ENCODE assay signal across 9 mouse cellular contexts in the genomic region with DNA sequence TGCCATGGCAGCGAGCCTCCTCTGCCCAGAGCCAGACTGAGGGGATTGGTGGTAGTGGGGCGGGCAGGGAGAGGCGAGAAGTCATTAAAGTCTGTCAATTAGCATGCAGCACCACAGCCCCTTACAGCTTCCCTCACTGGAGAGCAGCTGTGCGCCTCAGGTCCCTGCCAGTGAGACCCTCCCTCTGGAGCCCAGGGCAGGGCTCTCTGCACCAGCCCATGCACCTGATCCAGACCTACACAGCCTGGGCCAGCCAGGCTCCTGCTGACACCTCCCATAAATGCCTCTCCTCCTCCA.
DNase-seq lines count a peak whose midpoint lies in the region; ATAC-seq lines count a peak whose summit lies in the region.
"Had no signal": no experiment of that assay in that cellular context is flagged by ENCODE, and none has a peak within 500 bp of the region (broad histone marks: within the 10 kb centered on the region; RNA-seq: fewer than 3 reads in every experiment).

No protein-coding gene starts in this region.

- peak overlapping the region; percentile 21; the same call in 1 of the 2 replicates for H3K4me2 ChIP-seq in hindbrain, embryonic 13.5 days
- H3K4me2 ChIP-seq in limb, embryonic 15.5 days = no peak overlapping the region

- no peaks in the 10 kb centered on the region for H3K36me3 ChIP-seq in hindbrain, embryonic 13.5 days
- no peaks in the 10 kb centered on the region for H3K36me3 ChIP-seq in limb, embryonic 15.5 days
- H3K36me3 ChIP-seq: G1E had no signal

- H3K9ac ChIP-seq in hindbrain, embryonic 13.5 days = peak overlapping the region; percentile 49; the same call in 1 of the 2 replicates
- H3K9ac ChIP-seq in limb, embryonic 15.5 days = no peak overlapping the region

- H3K4me1 ChIP-seq in hindbrain, embryonic 13.5 days (replicated peaks) = peaks cover 67% of the 10 kb centered on the region
- peaks cover 16% of the 10 kb centered on the region for H3K4me1 ChIP-seq in limb, embryonic 15.5 days

- ATAC-seq in hindbrain, embryonic 13.5 days (ENCODE audit: low FRiP score) = peak; percentile 96
- peak; percentile 46; the same call in 1 of the 2 replicates for ATAC-seq in limb, embryonic 15.5 days (ENCODE audit: insufficient number of reproducible peaks, low FRiP score, low TSS enrichment, low read depth)

- H3K27ac ChIP-seq in hindbrain, embryonic 13.5 days = peak overlapping the region; percentile 95
- H3K27ac ChIP-seq in limb, embryonic 15.5 days = no peak overlapping the region

- H3K9me3 ChIP-seq in hindbrain, embryonic 13.5 days = no peaks in the 10 kb centered on the region
- H3K9me3 ChIP-seq in limb, embryonic 15.5 days = no peaks in the 10 kb centered on the region

- WGBS in hindbrain, embryonic 13.5 days = 4% methylated on average over 4 of the region's 4 CpGs
- 10% methylated on average over 4 of the region's 4 CpGs for WGBS in limb, embryonic 15.5 days

- DNase-seq in brain, adult 2 months (ENCODE audit: low read depth, low spot score) = peak; percentile 90
- peak; percentile 89 for DNase-seq in embryo, embryonic 11 days
- peak; percentile 8 for DNase-seq in yolk sac, embryonic 10.5 days (ENCODE audit: low spot score)
- DNase-seq in c-Kit-positive CD71-positive TER-119-positive erythroid progenitor cells, embryonic 14.5 days (ENCODE audit: low spot score) = no peak
- no peak for DNase-seq in gastrocnemius, postnatal 10 days
- no peak for DNase-seq in kidney, adult 8-10 months

- H3K27me3 ChIP-seq in hindbrain, embryonic 13.5 days = no peaks in the 10 kb centered on the region
- peaks cover 20% of the 10 kb centered on the region; the same call in 1 of the 2 replicates for H3K27me3 ChIP-seq in limb, embryonic 15.5 days

- no peak overlapping the region for H3K4me3 ChIP-seq in hindbrain, embryonic 13.5 days
- no peak overlapping the region for H3K4me3 ChIP-seq in limb, embryonic 15.5 days

Comparison
In these comparisons a context has a peak if more than half of its experiments do, and no peak if none do; other contexts are left out.
1. DNase-seq: peak in brain, adult 2 months (single experiment), embryo, embryonic 11 days (single experiment) and yolk sac, embryonic 10.5 days (single experiment); none in c-Kit-positive CD71-positive TER-119-positive erythroid progenitor cells, embryonic 14.5 days (single experiment), gastrocnemius, postnatal 10 days (single experiment) and kidney, adult 8-10 months (0 of 2).